Mouse (Mus musculus) hindbrain, embryonic 14.5 days (tissue): ENCODE measurements at regions not wholly inside any gene's neighbourhood (a gene's known extent, or its start where the extent isn't known, plus 50 kb on each side); places are given as distances from the start of the nearest gene placed in this dataset.
A peak's percentile ranks its signal among the peaks of the same experiment; 100 is the strongest.

Source experiments
- ATAC-seq: fragments of 200-750 bp; cut with Nextera tagmentation; 2 replicates; pipeline ENCODE4 v1.8.0; 2017; ENCODE audit warnings: moderate number of reproducible peaks, mild to moderate bottlenecking, moderate TSS enrichment, moderate library complexity; ENCODE audit not compliant: low FRiP score
- DNase-seq: peaks from one replicate; pipeline ENCODE4 v3.0.0-alpha.2; 2015; ENCODE audit warnings: low spot score
- H3K27ac ChIP-seq: fragments of 300-500 bp; sonication (generic); 2 replicates; pipeline ENCODE4 v1.5.1; 2014; ENCODE audit warnings: mild to moderate bottlenecking, moderate library complexity
- H3K27me3 ChIP-seq: fragments of 300-500 bp; sonication (generic); 2 replicates; pipeline ENCODE4 v1.6.1; 2014; ENCODE audit warnings: mild to moderate bottlenecking, low read length, mixed read lengths; ENCODE audit not compliant: control insufficient read depth, insufficient read depth
- H3K36me3 ChIP-seq: fragments of 300-500 bp; sonication (generic); replicated peaks from 2 replicates; pipeline ENCODE4 v1.6.1; 2014; ENCODE audit not compliant: control insufficient read depth, insufficient read depth
- H3K4me1 ChIP-seq: fragments of 300-500 bp; sonication (generic); replicated peaks from 2 replicates; pipeline ENCODE4 v1.6.1; 2014; ENCODE audit warnings: antibody characterized with exemption, low read length, mixed read lengths; ENCODE audit not compliant: control insufficient read depth, insufficient read depth
- H3K4me2 ChIP-seq: fragments of 300-500 bp; sonication (generic); replicated peaks from 2 replicates; pipeline ENCODE4 v1.6.1; 2014; ENCODE audit warnings: mild to moderate bottlenecking, moderate library complexity
- H3K4me3 ChIP-seq: fragments of 300-500 bp; sonication (generic); replicated peaks from 2 replicates; pipeline ENCODE4 v1.5.1; 2014; ENCODE audit warnings: mild to moderate bottlenecking, low read length
- H3K9ac ChIP-seq: fragments of 300-500 bp; sonication (generic); 2 replicates; pipeline ENCODE4 v1.6.1; 2014
- H3K9me3 ChIP-seq: fragments of 300-500 bp; sonication (generic); 2 replicates; pipeline ENCODE4 v1.6.1; 2016; ENCODE audit warnings: low read length; ENCODE audit not compliant: control insufficient read depth
- WGBS: fragments of 180-500 bp; shearing (Covaris S2); extraction: QIAGEN DNeasy Blood & Tissue Kit; methylation state at CpG from one replicate; pipeline ENCODE4 v1.1.7; 2014; 5-methylcytosine and 5-hydroxymethylcytosine counted together

DNA sequence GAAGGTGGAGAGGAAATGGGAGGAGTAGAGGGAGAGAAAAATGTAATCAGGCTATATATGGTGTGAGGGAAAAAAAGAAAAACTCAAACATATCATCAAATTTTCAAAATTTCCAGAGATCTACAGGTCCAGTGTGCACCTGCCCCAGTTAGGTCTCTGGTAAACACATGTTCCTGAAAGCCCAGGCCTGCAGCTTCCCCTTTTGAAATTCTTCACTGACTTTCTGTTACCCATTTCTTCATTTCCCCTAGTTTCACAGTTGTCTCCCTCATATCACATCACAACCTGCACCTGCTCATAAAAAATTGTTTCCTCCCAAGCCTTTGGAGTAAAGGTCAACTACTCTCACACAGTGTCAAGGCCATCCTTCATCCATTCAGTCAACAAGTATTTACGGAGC is 236.9 kb upstream of the Ldb2 start:
- Histone ChIP-seq H3K4me1 (no peaks in the 10 kb centered on the region), H3K27ac (no peak overlapping the region), H3K9ac (no peak overlapping the region), H3K9me3 (no peaks in the 10 kb centered on the region), H3K4me2 (no peak overlapping the region), H3K27me3 (no peaks in the 10 kb centered on the region), H3K4me3 (no peak overlapping the region), H3K36me3 (no peaks in the 10 kb centered on the region)
- DNase-seq (no peak), ATAC-seq (no peak)
- WGBS = 92% methylated on average over 1 of the region's 1 CpGs

DNA sequence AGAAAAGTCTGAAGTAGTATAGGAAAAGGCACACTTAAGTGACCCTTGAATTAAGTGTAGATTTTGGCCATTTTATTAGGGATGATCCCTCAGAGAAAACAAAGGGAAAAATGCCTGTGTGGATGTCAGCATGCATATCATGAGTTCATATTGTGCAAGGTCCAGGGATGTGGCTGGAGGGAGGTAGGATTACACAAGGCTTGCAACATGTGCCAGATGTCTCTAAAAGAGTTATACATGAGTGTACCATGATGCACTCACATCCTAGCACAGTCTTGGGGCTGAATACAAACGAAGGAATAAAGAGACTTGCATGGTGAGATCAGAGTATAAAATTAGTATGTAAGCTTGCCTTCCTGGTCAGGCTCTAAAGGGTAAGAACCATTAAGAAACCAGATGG is 233.7 kb upstream of the Ldb2 start:
- H3K9me3 ChIP-seq = no peaks in the 10 kb centered on the region
- H3K4me1 ChIP-seq = no peaks in the 10 kb centered on the region
- 79% methylated on average over 1 of the region's 1 CpGs for WGBS
- H3K27me3 ChIP-seq = no peaks in the 10 kb centered on the region
- no peak overlapping the region for H3K4me2 ChIP-seq
- H3K4me3 ChIP-seq = no peak overlapping the region
- DNase-seq (no peak), ATAC-seq (no peak)
- no peak overlapping the region for H3K9ac ChIP-seq
- H3K27ac ChIP-seq = no peak overlapping the region
- no peaks in the 10 kb centered on the region for H3K36me3 ChIP-seq

DNA sequence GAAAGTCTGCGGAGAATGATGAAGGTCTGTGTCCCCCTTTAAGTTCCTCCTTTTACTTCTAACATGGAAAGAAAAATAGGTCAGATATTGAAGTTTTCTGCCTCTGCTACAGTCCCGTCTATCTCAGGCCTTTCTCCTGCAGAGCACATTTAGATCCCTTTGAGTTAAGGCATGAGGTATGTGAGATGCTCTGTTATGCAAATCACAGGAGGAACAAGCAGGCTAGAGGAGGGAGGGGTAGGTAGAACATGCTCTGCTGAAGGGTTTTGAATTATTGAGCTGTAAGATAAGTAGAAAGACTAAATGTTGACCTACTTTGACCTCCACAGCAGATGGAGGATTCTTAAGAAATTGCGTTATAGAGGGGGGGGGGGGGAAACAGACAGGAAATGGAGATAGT is 228.4 kb upstream of the Ldb2 start:
- H3K27me3 ChIP-seq = no peaks in the 10 kb centered on the region
- DNase-seq = no peak
- no peak overlapping the region for H3K9ac ChIP-seq
- WGBS = 26% methylated on average over 3 of the region's 3 CpGs
- no peak overlapping the region for H3K4me2 ChIP-seq
- no peak overlapping the region for H3K4me3 ChIP-seq
- H3K27ac ChIP-seq = no peak overlapping the region
- no peak for ATAC-seq
- no peaks in the 10 kb centered on the region for H3K36me3 ChIP-seq
- no peaks in the 10 kb centered on the region for H3K4me1 ChIP-seq
- no peaks in the 10 kb centered on the region for H3K9me3 ChIP-seq

DNA sequence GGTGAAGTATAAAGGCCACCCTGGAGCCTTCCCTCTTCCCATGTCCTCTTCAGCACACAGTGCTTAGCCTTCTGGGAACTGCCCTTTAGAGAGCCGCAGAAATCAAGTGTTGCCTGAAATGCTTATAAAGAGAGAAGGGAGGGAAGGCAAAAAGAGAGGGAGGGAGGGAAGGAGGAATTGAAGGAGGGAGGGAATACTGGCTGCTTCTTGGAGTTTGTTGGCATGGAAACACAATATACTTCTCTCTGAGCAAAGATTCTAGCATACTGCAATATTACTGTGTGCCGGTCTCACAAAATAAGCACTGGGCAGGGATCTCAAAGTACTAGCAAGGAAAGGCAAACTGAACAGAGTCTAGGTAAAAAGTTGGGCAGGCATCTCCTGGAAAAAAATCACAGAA is 225.9 kb upstream of the Ldb2 start:
- Histone ChIP-seq H3K27me3 (no peaks in the 10 kb centered on the region), H3K27ac (no peak overlapping the region), H3K4me3 (no peak overlapping the region), H3K9me3 (no peaks in the 10 kb centered on the region), H3K4me1 (no peaks in the 10 kb centered on the region), H3K4me2 (no peak overlapping the region), H3K9ac (no peak overlapping the region), H3K36me3 (no peaks in the 10 kb centered on the region)
- WGBS = 82% methylated on average over 2 of the region's 2 CpGs
- ATAC-seq = no peak
- no peak for DNase-seq

DNA sequence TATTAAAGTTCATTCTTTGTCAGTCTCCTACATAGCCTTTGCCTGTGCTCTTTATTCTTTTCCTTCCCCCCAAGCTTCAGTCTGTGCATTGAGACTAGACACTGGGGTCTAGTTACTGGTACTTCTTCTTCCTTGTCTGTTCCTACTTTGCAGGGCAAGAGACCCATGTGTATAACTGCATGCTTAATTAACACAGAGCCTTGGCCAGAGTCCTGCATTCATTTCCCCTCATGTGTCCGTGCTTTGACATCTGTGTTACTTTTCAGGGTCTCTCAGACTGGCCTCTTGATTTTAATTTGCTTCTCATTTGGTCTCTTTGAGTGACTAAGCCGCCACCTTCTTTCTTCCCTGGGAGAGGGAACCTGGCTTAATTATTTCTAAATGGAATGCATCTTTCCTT is 208.4 kb upstream of the Ldb2 start:
- ATAC-seq = peak; percentile 66; the same call in 1 of the 2 replicates
- 15% methylated on average over 2 of the region's 2 CpGs for WGBS
- no peak overlapping the region for H3K4me2 ChIP-seq

DNA sequence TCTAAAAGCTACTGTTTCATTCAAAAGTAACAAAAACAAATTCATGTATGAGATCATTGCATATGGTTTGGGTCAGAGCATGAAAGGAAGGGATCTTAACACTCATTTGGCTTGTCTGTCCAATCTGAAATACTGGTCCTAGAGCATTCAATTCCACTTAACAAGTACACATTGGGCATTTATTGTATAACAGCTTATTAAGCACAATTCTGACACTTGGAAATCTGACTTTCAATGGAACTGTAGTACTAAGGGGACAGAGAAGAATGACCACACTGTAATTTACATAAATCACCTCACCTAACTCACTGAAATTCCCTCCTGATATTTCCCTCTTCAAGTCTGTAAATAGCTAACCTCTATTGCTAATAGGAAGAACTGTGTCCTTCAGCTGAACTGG is 201.5 kb upstream of the Ldb2 start:
- no peak overlapping the region for H3K4me3 ChIP-seq
- no peak overlapping the region for H3K9ac ChIP-seq
- no peaks in the 10 kb centered on the region for H3K4me1 ChIP-seq
- H3K27ac ChIP-seq = no peak overlapping the region
- H3K9me3 ChIP-seq = no peaks in the 10 kb centered on the region
- H3K36me3 ChIP-seq = no peaks in the 10 kb centered on the region
- no peaks in the 10 kb centered on the region for H3K27me3 ChIP-seq
- no peak for ATAC-seq
- no peak for DNase-seq
- H3K4me2 ChIP-seq = no peak overlapping the region

More for the DNA sequence above, 208.4 kb upstream of the Ldb2 start:
- Histone ChIP-seq H3K36me3 (no peaks in the 10 kb centered on the region), H3K4me3 (no peak overlapping the region), H3K27me3 (no peaks in the 10 kb centered on the region), H3K4me1 (no peaks in the 10 kb centered on the region), H3K27ac (no peak overlapping the region), H3K9me3 (no peaks in the 10 kb centered on the region), H3K9ac (no peak overlapping the region)
- DNase-seq = peak; percentile 57

DNA sequence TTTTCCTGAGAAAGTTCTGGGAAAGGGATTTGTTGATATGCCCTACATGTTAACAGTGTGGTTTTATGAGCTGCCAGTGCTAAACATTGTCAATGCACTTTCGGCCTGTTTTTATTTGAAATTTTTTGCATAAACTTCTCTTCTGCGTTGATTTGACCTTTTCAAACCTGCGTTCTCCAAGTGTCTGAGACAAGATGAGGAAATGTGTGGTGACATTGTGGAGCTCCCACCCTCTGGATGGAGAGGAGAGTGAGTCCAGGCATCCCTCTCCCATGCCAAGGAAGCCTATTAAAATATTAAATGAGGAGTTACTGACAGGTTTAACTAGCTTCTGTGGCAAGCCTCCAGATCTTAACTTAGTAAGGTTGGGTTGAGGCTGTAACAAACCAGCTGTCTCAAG is 199.6 kb upstream of the Ldb2 start:
- H3K9me3 ChIP-seq = no peaks in the 10 kb centered on the region
- no peaks in the 10 kb centered on the region for H3K36me3 ChIP-seq
- DNase-seq (no peak), ATAC-seq (no peak)
- no peak overlapping the region for H3K4me2 ChIP-seq
- no peak overlapping the region for H3K9ac ChIP-seq
- no peak overlapping the region for H3K27ac ChIP-seq
- H3K4me1 ChIP-seq = no peaks in the 10 kb centered on the region
- 89% methylated on average over 3 of the region's 3 CpGs for WGBS
- no peak overlapping the region for H3K4me3 ChIP-seq
- no peaks in the 10 kb centered on the region for H3K27me3 ChIP-seq

DNA sequence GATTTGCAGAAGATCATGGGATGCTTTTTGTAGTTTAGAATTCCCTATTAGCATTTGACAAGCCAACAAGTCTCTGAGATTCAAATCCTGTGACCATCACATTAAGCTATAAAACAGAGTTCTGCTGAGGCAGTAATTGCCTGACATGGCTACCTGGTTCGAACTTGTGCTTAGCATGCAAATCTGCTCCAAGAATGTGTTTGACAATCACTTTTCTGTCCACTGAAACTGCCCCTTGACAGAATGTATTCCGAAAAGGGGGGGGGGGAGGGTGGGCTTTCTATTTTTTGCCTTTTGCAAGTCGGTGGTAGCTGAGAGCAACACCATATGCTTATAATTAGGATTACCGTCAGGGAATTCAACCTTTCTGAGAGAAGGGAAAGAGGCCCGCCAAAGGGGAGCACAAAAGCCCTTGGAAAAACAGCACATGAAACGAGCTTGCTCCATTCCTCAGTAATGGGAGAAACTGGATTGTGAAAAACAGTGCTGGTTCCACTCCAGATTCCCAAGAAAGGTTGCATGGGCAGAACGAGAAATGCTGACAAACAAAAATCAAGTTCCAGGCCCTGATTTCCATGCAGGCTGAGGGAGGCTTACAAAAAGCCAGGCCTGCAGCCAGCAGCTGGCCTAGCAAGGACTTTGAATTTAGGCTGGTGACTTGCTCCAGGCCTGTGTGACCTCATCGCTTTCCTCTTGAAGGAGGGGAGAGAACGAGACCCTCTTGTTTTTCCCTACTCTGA is 176.1 kb upstream of the Ldb2 start:
- H3K27ac ChIP-seq = peak overlapping the region; percentile 18; the same call in 1 of the 2 replicates
- 23% methylated on average over 9 of the region's 9 CpGs for WGBS
- ATAC-seq (peak; percentile 65; the same call in 1 of the 2 replicates), DNase-seq (peak; percentile 26)
- no peak overlapping the region for H3K4me3 ChIP-seq
- H3K9me3 ChIP-seq = no peaks in the 10 kb centered on the region
- H3K9ac ChIP-seq = no peak overlapping the region
- no peaks in the 10 kb centered on the region for H3K27me3 ChIP-seq
- H3K36me3 ChIP-seq = no peaks in the 10 kb centered on the region
- no peaks in the 10 kb centered on the region; the same call in 1 of the 2 replicates for H3K4me1 ChIP-seq
- H3K4me2 ChIP-seq = no peak overlapping the region

DNA sequence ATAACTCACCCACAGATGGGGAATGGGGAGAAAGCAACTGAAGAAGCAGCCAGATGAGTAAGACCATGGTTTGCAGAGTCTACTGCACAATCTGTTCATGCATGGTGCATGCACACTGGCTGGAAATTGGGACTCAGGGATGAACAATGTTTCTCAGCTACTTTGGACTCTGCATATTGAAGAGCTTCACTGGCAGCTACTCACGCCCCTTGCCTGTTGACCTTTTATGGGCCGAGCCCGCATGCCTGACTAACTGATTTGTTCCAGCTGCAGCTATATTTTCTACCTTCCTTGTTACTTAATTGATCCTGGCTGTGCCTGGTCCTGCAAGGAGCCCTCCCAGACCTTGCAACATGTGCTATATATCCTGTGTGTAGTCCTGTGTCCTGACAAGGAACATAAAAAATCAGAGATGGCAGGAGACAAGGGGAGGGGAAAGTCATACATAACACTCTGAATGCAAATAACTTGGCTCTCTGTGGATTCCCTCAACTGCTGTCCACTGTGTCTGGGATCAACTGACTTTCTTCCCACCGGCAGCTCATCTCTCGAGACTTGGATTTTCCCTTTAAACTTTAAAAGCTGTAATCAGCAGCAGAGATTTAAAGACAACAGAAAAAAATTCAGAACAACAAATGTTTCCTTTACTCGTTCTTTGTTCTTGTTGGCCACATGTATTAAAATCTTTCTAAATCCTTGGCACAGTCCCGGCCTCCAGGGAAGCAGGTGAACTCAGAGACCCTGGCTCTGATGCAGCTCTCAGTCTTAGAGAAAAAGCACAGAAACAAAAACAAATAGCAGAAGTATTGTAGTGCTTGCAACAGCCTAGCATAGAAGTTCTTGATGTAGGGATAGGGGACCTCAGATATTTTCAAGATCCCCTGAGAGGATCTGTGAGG is 143.8 kb upstream of the Ldb2 start:
- Histone ChIP-seq H3K4me3 (no peak overlapping the region), H3K9ac (no peak overlapping the region), H3K27me3 (no peaks in the 10 kb centered on the region), H3K27ac (no peak overlapping the region), H3K9me3 (no peaks in the 10 kb centered on the region), H3K36me3 (no peaks in the 10 kb centered on the region), H3K4me2 (no peak overlapping the region), H3K4me1 (0 out of 2 replicates have a peak, but pooled peaks cover 8% of the 10 kb centered on the region)
- 17% methylated on average over 7 of the region's 7 CpGs for WGBS
- ATAC-seq = no peak
- DNase-seq = no peak
